Mouse (Mus musculus): ENCODE data around the gene Catsperg1.
"Not testable (repeated sequence)": the region's sequence is repeated elsewhere in the genome, so short reads cannot be mapped to it uniquely, and the experiment has no call there.

Catsperg1 gene

DNA sequence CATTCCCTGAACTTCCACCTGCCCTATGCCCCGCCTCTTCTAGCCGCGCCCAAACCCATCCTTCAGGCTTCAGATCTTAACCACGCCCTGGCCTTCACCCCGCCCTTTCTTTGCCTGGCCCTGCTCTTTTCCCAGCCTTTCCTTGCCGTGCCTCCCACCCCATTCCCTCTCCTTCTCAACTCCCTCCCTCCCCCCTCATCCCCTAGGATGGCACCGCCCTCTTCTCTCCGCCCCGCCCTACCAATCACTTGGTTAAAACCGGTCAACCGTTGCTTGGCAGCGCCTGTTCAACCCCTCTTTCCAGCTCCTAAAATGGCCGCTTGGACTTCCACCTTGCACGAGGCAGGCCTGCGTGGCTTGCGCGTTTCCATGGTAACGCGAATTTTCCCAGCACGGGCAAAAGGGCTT lies at the start of gene Catsperg1:
Catsperg1 (minus strand) TSS at position 361 of the 408 bp plus-strand sequence.
- no peak for DNase-seq (ENCODE audit: low read depth)

DNA sequence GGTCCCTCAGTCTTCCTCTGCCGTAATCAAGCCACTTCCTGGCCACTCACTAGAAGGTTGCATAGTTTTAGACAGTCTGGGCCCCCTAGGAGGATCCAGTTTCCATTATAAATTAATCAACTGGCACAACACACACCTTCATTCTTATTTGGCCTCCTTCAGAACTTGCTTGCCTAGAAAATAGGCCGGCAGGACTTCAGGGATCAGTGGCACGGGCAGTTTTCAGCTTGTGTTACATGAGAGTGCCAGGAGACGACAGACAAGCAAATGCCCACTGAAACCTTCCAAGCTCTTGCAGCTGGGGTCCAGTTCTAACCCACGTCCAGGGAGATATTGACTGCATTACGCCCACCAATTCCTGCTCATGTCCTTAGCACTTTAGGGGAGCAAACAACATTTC lies 48.3 kb upstream of the Catsperg1 start:
- DNase-seq (ENCODE audit: low read depth): no peak

DNA sequence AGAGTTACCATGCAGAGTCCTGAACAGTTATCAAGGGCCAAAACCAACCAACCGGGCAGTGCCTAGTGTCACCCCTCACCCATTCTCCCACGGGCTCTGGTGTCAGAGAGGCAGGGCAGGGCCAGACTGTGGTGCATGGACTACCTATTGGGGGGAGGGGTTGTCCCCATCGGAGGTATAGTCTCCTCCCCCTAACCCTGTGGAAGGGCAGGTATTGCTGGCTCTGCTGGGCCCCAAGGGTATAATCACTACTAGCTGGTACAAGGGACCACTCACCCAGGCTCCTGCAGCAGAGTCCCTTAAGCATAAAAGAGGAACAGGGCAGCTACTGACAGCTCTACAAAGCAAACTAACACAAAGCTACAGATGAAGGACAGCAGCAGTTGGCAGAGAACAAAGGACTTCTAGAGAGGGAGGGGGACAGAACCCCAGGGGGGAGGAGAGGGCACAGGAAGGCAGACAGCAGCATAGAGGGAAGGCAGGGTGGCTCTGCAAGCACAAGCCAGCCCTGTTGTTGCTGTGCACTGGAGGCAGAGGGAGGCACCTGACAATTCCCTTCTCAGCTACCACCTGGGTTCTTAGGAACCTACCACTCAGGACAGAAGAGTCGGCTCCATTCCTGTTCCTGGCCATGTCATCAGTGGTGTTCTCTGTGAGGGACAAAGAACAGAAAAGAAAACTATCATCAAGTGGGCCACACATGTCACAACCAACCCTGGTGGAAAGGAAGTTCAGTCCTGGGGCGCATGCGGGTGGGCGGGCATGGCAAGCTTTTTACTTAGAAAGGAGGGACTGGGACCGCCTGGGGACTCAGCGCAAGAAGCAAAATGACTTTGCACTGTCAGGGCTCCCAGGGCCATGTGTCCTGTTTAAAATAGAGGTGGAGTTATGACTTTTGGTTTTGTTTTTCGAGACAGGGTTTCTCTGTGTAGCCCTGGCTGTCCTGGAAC lies 46.2 kb upstream of the Catsperg1 start:
- no peak for DNase-seq (ENCODE audit: low read depth)

- DNase-seq (ENCODE audit: low read depth): no peak
These were observed 43.5 kb upstream of the Catsperg1 start for GRCm38 (mm10) chr7:29257368-29257767.

DNA sequence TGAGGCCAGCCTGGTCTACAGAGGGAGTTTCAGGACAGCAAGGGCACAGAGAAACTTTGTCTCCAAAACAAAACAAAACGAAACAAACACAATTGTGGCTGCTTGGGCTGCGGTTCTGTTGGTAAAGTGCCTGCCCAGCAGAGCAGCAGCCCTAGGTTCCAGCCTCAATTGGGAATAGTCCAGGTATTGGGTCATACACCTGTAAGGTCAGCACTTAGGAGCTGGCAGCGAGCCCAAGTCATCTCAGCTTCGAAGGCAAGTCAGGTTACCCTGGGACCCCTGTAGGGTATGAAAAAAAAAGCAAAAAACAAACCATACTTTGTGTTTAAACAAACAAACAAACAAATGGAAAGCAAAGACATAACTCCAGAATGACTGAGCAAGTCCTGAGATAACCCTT lies 42.0 kb upstream of the Catsperg1 start:
- DNase-seq (ENCODE audit: low read depth): no peak

GRCm38 (mm10) chr7:29253842-29254241 lies 40.0 kb upstream of the Catsperg1 start:
- DNase-seq (ENCODE audit: low read depth): peak; percentile 62

GRCm38 (mm10) chr7:29251166-29251565 lies 37.3 kb upstream of the Catsperg1 start:
- no peak for DNase-seq (ENCODE audit: low read depth)

- DNase-seq (ENCODE audit: low read depth): no peak
These were observed 34.5 kb upstream of the Catsperg1 start, which contains the start of gene 2200002D01Rik for GRCm38 (mm10) chr7:29248261-29248841. Gene 2200002D01Rik (minus strand): TSS chr7:29248466.

GRCm38 (mm10) chr7:29247706-29248105 lies 33.9 kb upstream of the Catsperg1 start:
- DNase-seq (ENCODE audit: low read depth): no peak

DNA sequence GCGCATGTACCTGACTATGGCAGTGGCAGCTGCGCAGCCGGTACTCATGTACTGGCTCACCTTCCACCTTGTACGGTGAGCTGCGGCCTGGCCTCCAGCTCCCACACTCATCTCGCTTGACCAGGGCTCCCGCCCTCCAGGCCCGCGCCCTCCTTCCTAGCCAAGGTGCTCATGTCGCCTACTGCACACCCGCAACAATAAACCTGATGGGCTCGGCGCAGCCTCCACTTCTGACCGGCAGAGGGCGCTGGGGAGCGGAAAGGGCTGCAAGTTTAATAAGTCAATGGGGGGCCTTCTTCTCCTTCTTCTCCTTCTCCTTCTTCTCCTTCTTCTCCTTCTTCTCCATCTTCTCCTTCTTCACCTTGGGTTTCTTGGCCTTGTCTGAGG lies 33.5 kb upstream of the Catsperg1 start:
- DNase-seq (ENCODE audit: low read depth): peak; percentile 58

- DNase-seq (ENCODE audit: low read depth): no peak
These were observed 32.9 kb upstream of the Catsperg1 start for GRCm38 (mm10) chr7:29246619-29247313.

DNA sequence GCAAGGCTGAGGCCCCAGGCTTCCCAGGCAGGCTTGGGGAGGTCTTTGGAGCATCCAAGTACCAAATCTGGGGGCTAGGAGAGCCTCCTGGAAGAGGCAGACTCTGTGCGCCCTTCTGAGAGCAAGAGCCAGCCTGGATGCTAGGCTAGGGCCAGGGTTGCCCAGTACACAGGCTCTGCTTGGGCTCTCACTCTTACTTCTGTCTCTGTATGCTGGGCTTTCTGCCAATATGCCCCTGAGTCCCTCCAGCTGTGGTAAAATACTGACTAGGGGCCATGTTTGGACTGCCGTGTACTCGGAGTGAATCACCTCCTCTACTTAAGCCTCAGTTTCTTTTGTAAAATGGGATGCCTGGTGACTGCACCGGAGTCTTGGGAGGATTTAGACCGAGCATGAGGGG lies 32.2 kb upstream of the Catsperg1 start:
- no peak for DNase-seq (ENCODE audit: low read depth)

GRCm38 (mm10) chr7:29244732-29245416 lies 31.0 kb upstream of the Catsperg1 start:
- DNase-seq (ENCODE audit: low read depth): peak; percentile 57

- DNase-seq (ENCODE audit: low read depth): peak; percentile 100
These were observed 24.5 kb upstream of the Catsperg1 start, which contains the start of gene Yif1b for GRCm38 (mm10) chr7:29238019-29238967. Gene Yif1b (plus strand): TSS chr7:29238329.

DNA sequence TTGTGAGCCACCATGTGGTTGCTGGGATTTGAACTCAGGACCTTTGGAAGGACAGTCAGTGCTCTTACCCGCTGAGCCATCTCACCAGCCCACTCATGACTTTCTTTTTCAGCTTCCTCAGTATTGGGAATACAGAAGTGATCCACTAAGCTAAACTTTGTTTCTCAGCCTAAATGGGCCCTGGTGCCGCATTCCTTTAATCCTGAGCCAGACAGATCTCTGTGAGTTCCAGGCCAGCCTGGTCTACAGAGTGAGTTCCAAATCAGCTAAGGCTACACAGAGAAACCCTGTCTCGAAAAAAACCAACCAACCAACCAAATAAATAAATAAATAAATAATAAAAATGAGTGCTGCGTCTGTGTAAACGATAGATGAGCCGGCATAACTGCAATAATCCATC lies 23.8 kb upstream of the Catsperg1 start:
- not testable (repeated sequence) for DNase-seq (ENCODE audit: low read depth)

- no peak for DNase-seq (ENCODE audit: low read depth)
These were observed 22.8 kb upstream of the Catsperg1 start for GRCm38 (mm10) chr7:29236593-29236992.

DNA sequence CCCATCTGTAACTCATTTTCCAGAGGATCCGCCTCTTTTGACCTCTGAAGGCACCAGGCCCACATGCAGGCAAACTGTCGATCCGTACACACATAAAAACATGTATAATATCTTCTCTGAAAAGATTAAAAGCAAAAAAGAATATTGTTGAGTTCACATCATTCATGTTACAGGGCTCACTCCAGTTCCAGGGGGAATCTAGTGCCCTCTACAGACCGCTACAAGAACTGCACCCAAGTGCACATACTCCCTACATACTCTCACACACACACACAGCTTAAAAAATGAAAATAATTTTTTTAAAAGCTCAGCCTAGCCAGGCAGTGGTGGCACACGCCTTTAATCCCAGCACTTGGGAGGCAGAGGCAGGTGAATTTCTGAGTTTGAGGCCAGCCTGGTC lies 20.8 kb upstream of the Catsperg1 start:
- DNase-seq (ENCODE audit: low read depth): peak; percentile 53

DNA sequence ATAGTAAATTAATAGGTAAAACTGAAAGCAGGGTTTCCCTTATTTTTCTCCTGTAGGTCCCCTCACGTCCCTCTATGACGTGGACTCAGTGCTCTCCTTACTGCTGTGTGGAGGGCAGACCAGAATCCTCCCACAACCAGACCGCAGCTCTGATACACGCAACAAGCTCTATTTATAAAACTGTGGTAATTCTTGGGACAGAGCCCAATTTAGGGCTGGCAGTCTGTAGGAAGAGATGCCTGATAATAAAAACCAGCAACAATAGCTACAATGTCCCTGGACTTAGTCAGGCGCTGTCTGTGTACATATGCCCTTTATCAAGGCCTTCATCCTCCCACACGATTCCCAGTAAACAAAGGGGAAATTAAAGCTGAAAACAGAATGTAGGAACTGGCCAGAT lies 19.9 kb upstream of the Catsperg1 start:
- peak; percentile 93 for DNase-seq (ENCODE audit: low read depth)

- no peak for DNase-seq (ENCODE audit: low read depth)
These were observed 18.6 kb upstream of the Catsperg1 start, which contains the start of gene Kcnk6 for GRCm38 (mm10) chr7:29232247-29233013. Gene Kcnk6 (minus strand): TSS chr7:29232515.

DNA sequence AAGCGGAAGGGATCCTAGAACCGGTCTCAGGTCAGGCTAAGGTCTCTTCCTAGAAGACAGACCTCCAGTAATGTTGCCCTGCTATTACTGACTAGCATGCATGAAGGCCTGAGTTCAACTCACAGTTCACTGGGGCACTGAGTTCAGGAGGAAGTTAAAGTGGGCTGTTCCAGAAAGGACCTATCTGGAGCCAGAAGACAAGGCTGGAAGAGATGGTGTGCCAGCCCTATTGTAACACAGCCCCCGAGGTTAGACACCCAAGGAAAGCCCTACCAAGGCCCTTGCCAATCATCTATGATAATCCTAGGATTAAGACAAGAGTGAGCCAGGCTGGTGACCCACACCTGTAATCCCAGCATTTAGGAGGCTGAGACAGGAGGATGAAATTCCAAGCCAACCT lies 17.7 kb upstream of the Catsperg1 start:
- DNase-seq (ENCODE audit: low read depth): no peak
